Mouse (Mus musculus) urinary bladder, postnatal 36 days (tissue): ENCODE results near the gene Donson.

ENCODE experiments used
- DNase-seq, 2 experiments: peaks; one replicate each; pipeline ENCODE4 v3.0.0; 2022; ENCODE audit warnings: low spot score in 2 of 2, mixed read lengths in 1 of 2

Gene Donson

GRCm38 (mm10) chr16:91644901-91645300, 43.7 kb downstream of the Donson start:
- DNase-seq, result no peak

- DNase-seq, result no peak
These were observed 48.4 kb downstream of the Donson start for GRCm38 (mm10) chr16:91640171-91640570.

- DNase-seq, result no peak
These were observed 48.9 kb downstream of the Donson start for GRCm38 (mm10) chr16:91639636-91640035.

GRCm38 (mm10) chr16:91639161-91639560, 49.4 kb downstream of the Donson start:
- no peak for DNase-seq

GRCm38 (mm10) chr16:91633641-91634040, 54.9 kb downstream of the Donson start:
- no peak for DNase-seq

GRCm38 (mm10) chr16:91632940-91633339, 55.6 kb downstream of the Donson start:
- no peak for DNase-seq

GRCm38 (mm10) chr16:91632439-91632838, 56.1 kb downstream of the Donson start:
- no peak for DNase-seq

- no peak for DNase-seq
These were observed 58.0 kb downstream of the Donson start for GRCm38 (mm10) chr16:91630584-91630983.

- DNase-seq, result no peak
These were observed 58.8 kb downstream of the Donson start for GRCm38 (mm10) chr16:91629749-91630148.

- DNase-seq, result no peak
These were observed 59.9 kb downstream of the Donson start for GRCm38 (mm10) chr16:91628673-91629072.

- no peak for DNase-seq
These were observed 60.7 kb downstream of the Donson start for GRCm38 (mm10) chr16:91627831-91628230.
